Mouse (Mus musculus): Measurements from ENCODE around the gene Exoc7. TPM values are rescaled to one million over a fixed set of nuclear protein-coding genes. Genes with fewer than 3 reads are reported as not detected.
"Not testable (repeated sequence)": the region's sequence is repeated elsewhere in the genome, so short reads cannot be mapped to it uniquely, and the experiment has no call there.

Gene Exoc7
- polyA plus RNA-seq, 1 experiment, result 61.2 TPM

DNA sequence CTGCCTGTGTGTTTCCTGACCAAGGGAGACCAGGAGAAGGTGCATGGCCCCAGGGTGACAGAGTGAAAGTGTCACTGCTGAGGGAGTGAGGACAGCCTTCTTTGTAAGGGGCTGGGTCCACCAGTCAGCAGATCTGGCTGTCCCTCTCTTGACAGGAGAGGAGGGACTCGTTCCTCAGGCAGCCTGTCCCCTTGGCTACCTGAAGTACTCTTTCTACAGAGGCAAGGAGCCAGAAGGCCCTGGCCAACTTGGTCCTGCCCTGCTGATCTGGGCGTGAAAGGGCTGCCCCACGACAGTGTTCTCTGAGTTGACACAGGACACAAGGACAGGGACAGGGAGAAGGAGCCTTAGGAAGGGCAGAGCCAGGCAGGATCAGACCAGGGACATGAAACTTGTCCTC lies 10.0 kb downstream of the Exoc7 start:
- no peak overlapping the region for H3K27ac ChIP-seq (replicated peaks; ENCODE audit: low read depth, low read length)
- no peaks in the 10 kb centered on the region for H3K4me1 ChIP-seq (ENCODE audit: control insufficient read depth, insufficient read depth, insufficient read length, low read length)
- no peak overlapping the region for H3K4me3 ChIP-seq (ENCODE audit: insufficient read depth, low read depth, low read length)

DNA sequence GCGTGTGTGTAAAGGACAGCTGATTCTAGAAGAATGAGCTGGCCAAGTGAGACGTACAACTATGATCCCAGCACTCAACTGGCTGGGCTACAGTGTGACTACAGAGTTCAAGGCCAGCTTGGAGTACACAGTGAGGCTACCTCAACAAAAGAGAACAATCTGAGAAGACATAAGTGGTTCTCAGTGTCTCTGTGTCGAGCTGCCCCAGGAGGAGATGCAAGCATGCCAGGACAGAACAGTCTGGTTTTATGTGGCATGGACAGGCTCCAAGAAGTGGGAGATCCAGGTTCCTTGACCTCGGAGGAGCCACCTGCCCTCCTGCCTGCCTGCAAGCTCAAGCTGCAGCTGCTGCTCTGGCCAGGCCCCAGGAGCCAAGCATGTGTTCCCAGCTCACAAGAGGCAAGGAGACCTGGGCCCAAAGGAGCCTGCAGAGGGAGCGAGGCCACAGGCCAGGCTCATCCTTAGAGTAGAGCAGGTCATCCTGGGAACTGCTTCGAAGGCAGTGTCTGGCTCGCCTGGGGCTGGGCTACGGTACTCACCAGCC lies 10.8 kb downstream of the Exoc7 start:
- H3K27ac ChIP-seq (replicated peaks; ENCODE audit: low read depth, low read length), result no peak overlapping the region
- H3K4me1 ChIP-seq (ENCODE audit: control insufficient read depth, insufficient read depth, insufficient read length, low read length), result no peaks in the 10 kb centered on the region
- no peak overlapping the region for H3K4me3 ChIP-seq (ENCODE audit: insufficient read depth, low read depth, low read length)

- Histone ChIP-seq H3K4me1 (ENCODE audit: control insufficient read depth, insufficient read depth, insufficient read length, low read length) (no peaks in the 10 kb centered on the region), H3K27ac (replicated peaks; ENCODE audit: low read depth, low read length) (no peak overlapping the region), H3K4me3 (ENCODE audit: insufficient read depth, low read depth, low read length) (no peak overlapping the region)
Measured at GRCm38 (mm10) chr11:116294319-116294718, 12.7 kb downstream of the Exoc7 start.

DNA sequence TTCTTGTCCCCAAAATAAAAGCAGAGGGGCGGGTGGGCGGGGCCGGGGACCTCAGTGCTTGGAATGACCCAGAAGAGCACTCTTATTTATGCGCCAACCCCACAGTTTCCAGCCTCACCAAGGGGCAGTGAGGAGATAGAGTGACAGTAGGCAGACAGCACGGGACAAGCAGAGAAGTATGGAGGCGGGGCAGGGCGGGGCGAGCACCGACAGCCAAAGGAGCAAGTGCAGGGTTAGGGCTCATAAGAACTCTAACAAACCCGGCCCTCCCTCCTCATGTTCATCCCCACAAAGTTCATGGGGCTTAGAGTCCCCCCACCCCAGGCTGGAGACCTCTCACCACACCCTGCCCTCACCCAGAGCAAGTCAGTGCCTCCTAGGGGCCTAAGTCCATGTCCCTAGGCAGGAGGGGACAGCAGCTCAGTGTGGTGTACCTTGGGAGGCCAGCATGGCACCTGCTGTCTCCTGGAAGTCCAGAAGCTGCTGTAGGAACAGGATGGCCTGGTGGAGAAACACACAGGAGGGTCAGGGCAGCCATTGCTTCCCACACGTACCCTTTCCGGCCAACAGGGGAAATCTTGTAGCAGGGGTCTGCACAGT lies 13.4 kb downstream of the Exoc7 start:
- no peaks in the 10 kb centered on the region for H3K4me1 ChIP-seq (ENCODE audit: control insufficient read depth, insufficient read depth, insufficient read length, low read length)
- no peak overlapping the region for H3K4me3 ChIP-seq (ENCODE audit: insufficient read depth, low read depth, low read length)
- no peak overlapping the region for H3K27ac ChIP-seq (replicated peaks; ENCODE audit: low read depth, low read length)

DNA sequence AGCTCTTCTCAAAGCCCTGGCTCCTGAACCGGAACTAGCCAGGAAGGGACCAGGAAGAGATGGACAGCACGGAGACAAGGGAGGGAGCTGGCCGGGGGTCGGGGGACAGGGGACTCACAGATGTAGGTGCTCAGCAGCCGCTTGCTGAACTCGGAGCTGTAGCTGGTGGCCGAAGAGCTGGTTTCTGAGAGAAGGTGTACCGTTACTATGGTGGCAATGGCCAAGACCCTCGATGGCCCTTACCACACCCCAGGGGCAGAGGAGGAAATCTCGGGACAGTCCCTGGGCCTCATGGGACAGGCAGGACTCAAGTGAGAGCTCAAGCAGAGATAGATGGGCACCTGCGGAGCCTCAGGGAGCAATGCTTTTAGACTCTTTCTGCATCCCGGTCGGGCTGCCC lies 14.6 kb downstream of the Exoc7 start:
- no peak overlapping the region for H3K4me3 ChIP-seq (ENCODE audit: insufficient read depth, low read depth, low read length)
- no peak overlapping the region for H3K27ac ChIP-seq (replicated peaks; ENCODE audit: low read depth, low read length)
- H3K4me1 ChIP-seq (ENCODE audit: control insufficient read depth, insufficient read depth, insufficient read length, low read length), result no peaks in the 10 kb centered on the region

DNA sequence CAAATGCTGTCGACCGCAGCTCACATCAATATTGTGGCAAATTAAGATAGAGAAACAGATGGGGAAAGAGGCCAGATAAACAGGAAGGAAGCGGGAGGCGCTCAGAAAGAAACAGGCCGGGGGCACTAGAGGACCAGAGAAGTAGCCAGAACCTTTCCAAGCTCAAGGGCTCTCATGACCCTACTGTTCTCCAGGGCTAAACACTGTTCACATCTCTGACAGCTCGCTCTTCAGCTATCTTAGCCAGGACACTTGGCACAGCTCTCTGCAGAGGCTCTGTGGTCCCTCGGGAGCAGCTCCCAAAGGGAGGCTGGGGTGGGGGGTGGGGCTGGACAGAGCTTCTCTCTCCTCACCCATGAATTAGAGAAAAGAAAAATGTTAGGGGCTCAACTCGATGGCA lies 16.5 kb downstream of the Exoc7 start:
- Histone ChIP-seq H3K4me1 (ENCODE audit: control insufficient read depth, insufficient read depth, insufficient read length, low read length) (no peaks in the 10 kb centered on the region), H3K27ac (replicated peaks; ENCODE audit: low read depth, low read length) (no peak overlapping the region), H3K4me3 (ENCODE audit: insufficient read depth, low read depth, low read length) (no peak overlapping the region)

DNA sequence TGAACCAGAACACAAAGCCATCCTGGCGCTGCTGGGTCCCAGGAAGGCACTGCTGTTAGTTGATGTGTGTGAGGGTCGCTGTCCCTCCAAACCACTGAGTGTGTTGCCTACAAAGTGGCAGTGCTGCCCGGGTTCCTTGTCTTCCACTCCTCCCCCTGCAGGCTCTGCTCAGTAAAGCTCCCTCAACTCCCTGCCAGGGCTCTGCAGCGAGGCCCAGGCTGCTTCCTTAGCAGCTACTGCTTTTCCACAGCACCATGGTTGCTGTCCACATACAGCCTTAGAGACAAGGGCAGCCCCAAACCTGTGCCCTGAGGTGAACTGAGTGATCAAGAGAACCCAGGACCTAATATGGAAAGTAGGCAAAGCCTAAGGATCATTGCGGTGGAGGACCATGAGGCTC lies 19.7 kb downstream of the Exoc7 start:
- H3K4me3 ChIP-seq (ENCODE audit: insufficient read depth, low read depth, low read length), result no peak overlapping the region
- H3K27ac ChIP-seq (replicated peaks; ENCODE audit: low read depth, low read length), result no peak overlapping the region
- no peaks in the 10 kb centered on the region for H3K4me1 ChIP-seq (ENCODE audit: control insufficient read depth, insufficient read depth, insufficient read length, low read length)

GRCm38 (mm10) chr11:116285770-116286191 lies 21.3 kb downstream of the Exoc7 start:
- Histone ChIP-seq H3K4me3 (ENCODE audit: insufficient read depth, low read depth, low read length) (no peak overlapping the region), H3K4me1 (ENCODE audit: control insufficient read depth, insufficient read depth, insufficient read length, low read length) (no peaks in the 10 kb centered on the region), H3K27ac (replicated peaks; ENCODE audit: low read depth, low read length) (no peak overlapping the region)

DNA sequence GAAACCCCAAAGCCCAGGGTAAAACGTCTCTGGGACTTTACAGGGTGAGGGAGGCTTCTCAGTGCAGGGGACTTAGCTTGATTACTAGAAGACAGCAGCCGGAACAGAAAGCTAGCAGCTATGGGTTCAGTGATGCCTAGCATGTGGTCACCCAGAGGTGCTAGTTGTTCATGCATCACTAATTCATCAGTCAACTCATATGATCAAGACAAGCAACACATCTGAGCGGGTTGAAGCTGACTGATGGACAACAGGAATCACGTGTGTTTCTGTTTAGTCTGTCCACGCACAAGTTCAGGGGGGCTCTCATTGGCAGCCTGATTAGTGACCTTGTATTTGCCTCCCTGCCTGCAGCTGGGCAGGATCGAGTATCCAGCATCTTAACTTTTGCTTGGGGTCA lies 23.1 kb downstream of the Exoc7 start:
- H3K4me3 ChIP-seq (ENCODE audit: insufficient read depth, low read depth, low read length), result no peak overlapping the region
- no peaks in the 10 kb centered on the region for H3K4me1 ChIP-seq (ENCODE audit: control insufficient read depth, insufficient read depth, insufficient read length, low read length)
- no peak overlapping the region for H3K27ac ChIP-seq (replicated peaks; ENCODE audit: low read depth, low read length)

- no peak overlapping the region for H3K27ac ChIP-seq (replicated peaks; ENCODE audit: low read depth, low read length)
- H3K4me1 ChIP-seq (ENCODE audit: control insufficient read depth, insufficient read depth, insufficient read length, low read length), result no peaks in the 10 kb centered on the region
- no peak overlapping the region for H3K4me3 ChIP-seq (ENCODE audit: insufficient read depth, low read depth, low read length)
Measured at GRCm38 (mm10) chr11:116282912-116283521, 24.0 kb downstream of the Exoc7 start.

DNA sequence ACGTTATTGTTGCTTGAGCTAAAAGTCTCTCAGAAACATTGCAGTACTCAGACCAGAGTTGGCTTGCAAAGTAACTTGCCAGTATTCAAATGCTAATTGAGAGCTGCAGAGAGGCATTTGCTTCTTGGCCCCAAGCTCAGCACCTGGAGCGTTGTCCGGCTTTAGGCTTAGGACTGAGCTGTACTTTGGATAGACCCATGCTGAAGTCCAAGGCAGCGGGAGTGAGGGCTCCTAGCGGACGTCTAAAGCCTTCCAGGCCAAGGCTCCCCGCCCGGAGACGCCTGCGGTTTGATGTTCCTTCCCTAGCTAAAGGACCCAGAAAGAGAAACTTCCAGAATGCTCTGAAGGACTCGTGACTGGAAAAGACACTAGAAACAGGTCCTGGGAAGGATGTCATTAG lies 24.9 kb downstream of the Exoc7 start:
- no peak overlapping the region for H3K4me3 ChIP-seq (ENCODE audit: insufficient read depth, low read depth, low read length)
- H3K4me1 ChIP-seq (ENCODE audit: control insufficient read depth, insufficient read depth, insufficient read length, low read length), result no peaks in the 10 kb centered on the region
- H3K27ac ChIP-seq (replicated peaks; ENCODE audit: low read depth, low read length), result no peak overlapping the region

GRCm38 (mm10) chr11:116281671-116282070 lies 25.4 kb downstream of the Exoc7 start:
- peak overlapping the region; percentile 2; the same call in 1 of the 2 replicates for H3K4me3 ChIP-seq (ENCODE audit: insufficient read depth, low read depth, low read length)
- H3K27ac ChIP-seq (replicated peaks; ENCODE audit: low read depth, low read length), result no peak overlapping the region
- no peaks in the 10 kb centered on the region for H3K4me1 ChIP-seq (ENCODE audit: control insufficient read depth, insufficient read depth, insufficient read length, low read length)

- Histone ChIP-seq H3K4me3 (ENCODE audit: insufficient read depth, low read depth, low read length) (peak within 1 kb of the TSS; percentile 2; the same call in 1 of the 2 replicates), H3K4me1 (ENCODE audit: control insufficient read depth, insufficient read depth, insufficient read length, low read length) (no peaks in the 10 kb centered on the region), H3K27ac (replicated peaks; ENCODE audit: low read depth, low read length) (no peak within 1 kb of the TSS)
Measured at GRCm38 (mm10) chr11:116280751-116281663, 26.0 kb downstream of the Exoc7 start, which contains the start of gene Galr2. Galr2 (plus strand) TSS chr11:116280939.

- not testable (repeated sequence) for H3K4me3 ChIP-seq (ENCODE audit: insufficient read depth, low read depth, low read length); H3K27ac ChIP-seq (replicated peaks; ENCODE audit: low read depth, low read length); H3K4me1 ChIP-seq (ENCODE audit: control insufficient read depth, insufficient read depth, insufficient read length, low read length)
Measured at GRCm38 (mm10) chr11:116277184-116277583, 29.8 kb downstream of the Exoc7 start.

DNA sequence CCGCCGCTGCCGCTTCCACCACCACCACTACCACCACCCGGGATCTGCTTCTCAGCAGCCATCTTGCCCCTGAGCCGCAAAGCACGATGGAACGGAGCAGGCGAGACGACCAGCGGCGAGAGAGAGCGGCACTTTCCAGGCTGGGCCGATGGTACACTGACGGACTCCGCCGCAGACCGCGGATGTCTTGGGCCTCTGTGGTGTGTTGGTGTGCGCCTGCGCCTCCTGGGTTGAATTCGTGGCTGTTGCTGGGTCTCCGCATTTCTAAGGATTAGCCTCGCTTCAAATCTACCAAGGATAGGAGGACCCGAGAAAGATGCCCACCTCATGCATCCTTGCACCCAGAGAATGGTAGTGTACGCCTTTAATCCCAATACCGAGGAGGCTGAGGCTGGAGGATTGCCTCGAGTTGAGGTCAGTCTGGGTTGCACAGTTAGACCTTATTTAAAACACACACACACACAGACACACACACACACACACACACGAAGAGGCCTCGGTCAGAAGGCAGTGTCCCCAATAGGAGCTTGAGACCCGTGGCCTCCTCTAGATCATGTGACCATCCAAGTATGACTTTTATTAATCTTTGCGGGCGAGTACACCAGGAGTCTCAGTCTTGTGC lies 32.9 kb downstream of the Exoc7 start, which contains the start of gene Srp68:
Gene Srp68, minus strand, starts transcription at position 173 of the 622 bp plus-strand sequence.
- H3K4me1 ChIP-seq (ENCODE audit: control insufficient read depth, insufficient read depth, insufficient read length, low read length), result 0 out of 2 replicates have a peak, but pooled peaks cover 3% of the 10 kb centered on the region
- peak within 1 kb of the TSS; percentile 65 for H3K4me3 ChIP-seq (ENCODE audit: insufficient read depth, low read depth, low read length)
- H3K27ac ChIP-seq (replicated peaks; ENCODE audit: low read depth, low read length), result peak within 1 kb of the TSS; percentile 45
